Mouse (Mus musculus) kidney, adult 2 months (tissue): ENCODE measurements around the gene Bmper. TPM values are rescaled to one million over a fixed set of nuclear protein-coding genes. Genes with fewer than 3 reads are reported as not detected.

Source experiments
- DNase-seq: peaks from one replicate; pipeline ENCODE4 v3.0.0; 2021
- H3K27ac ChIP-seq: fragments of 200-500 bp; 2 replicates; pipeline ENCODE4 v1.5.1; 2012; ENCODE audit warnings: low read depth, low read length, control low read depth, inconsistent platforms; ENCODE audit not compliant: insufficient read depth
- H3K27me3 ChIP-seq: fragments of 200-500 bp; replicated peaks from 2 replicates; pipeline ENCODE4 v1.6.1; 2012; ENCODE audit warnings: mild to moderate bottlenecking, moderate library complexity, low read length, inconsistent platforms; ENCODE audit not compliant: control insufficient read depth, insufficient read depth
- H3K36me3 ChIP-seq: fragments of 200-500 bp; 2 replicates; pipeline ENCODE4 v1.6.1; 2012; ENCODE audit warnings: mild to moderate bottlenecking, moderate library complexity, low read length, inconsistent platforms; ENCODE audit not compliant: control insufficient read depth, insufficient read depth
- H3K4me1 ChIP-seq: fragments of 200-500 bp; 2 replicates; pipeline ENCODE4 v1.6.1; 2011; ENCODE audit warnings: low read length; ENCODE audit not compliant: control insufficient read depth, insufficient read depth
- H3K4me3 ChIP-seq: fragments of 200-500 bp; 2 replicates; pipeline ENCODE4 v1.5.1; 2011; ENCODE audit warnings: mild to moderate bottlenecking, low read depth, low read length, control low read depth; ENCODE audit not compliant: insufficient read depth
- CTCF ChIP-seq: fragments of 200-500 bp; conservative IDR thresholded peaks from 2 replicates; pipeline ENCODE4 v1.5.1; 2011; ENCODE audit warnings: low read depth, mild to moderate bottlenecking, control low read depth, low read length, moderate library complexity, mixed read lengths; ENCODE audit not compliant: insufficient read depth, insufficient read length
- POLR2A ChIP-seq: fragments of 200-500 bp; IDR thresholded peaks from one replicate; pipeline ENCODE4 v1.6.1; 2011; ENCODE audit warnings: low read depth, low read length, control low read depth
- WGBS: fragments of 180-500 bp; shearing (Covaris S2); methylation state at CpG from one replicate; pipeline ENCODE4 v1.1.7; 2018; 5-methylcytosine and 5-hydroxymethylcytosine counted together
- polyA plus RNA-seq: library from polyadenylated mRNA; depleted of rRNA; stranded (reverse); fragments of >200 nt; gene quantifications from 2 replicates; pipeline ENCODE4 v1.2.3, GENCODE M21; 2012

Bmper gene
- polyA plus RNA-seq, 1 experiment, result 0.27 TPM

DNA sequence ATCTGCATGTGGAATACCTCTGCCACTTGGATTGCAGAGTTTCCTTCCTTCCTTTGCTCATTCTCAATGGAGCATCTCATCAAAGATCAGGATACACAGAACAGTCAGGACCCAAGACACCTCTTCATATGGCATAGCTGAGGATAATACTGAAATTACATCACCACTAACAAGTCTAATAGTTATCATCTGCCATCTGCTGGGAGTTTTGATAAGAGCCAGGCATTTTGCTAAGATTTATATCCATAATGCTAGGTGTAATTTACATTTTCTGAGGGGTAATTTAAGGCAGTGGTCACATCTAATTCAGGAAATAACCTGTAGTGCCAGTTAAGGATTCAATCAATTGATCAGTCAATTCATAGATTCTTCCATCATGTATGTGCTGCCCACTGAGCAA is 145.2 kb downstream of the Bmper start:
- Histone ChIP-seq H3K4me3 (no peak overlapping the region), H3K36me3 (no peaks in the 10 kb centered on the region), H3K27me3 (no peaks in the 10 kb centered on the region), H3K27ac (no peak overlapping the region), H3K4me1 (no peaks in the 10 kb centered on the region)
- no peak for DNase-seq
- TF ChIP-seq CTCF (no peak), POLR2A (no peak)

DNA sequence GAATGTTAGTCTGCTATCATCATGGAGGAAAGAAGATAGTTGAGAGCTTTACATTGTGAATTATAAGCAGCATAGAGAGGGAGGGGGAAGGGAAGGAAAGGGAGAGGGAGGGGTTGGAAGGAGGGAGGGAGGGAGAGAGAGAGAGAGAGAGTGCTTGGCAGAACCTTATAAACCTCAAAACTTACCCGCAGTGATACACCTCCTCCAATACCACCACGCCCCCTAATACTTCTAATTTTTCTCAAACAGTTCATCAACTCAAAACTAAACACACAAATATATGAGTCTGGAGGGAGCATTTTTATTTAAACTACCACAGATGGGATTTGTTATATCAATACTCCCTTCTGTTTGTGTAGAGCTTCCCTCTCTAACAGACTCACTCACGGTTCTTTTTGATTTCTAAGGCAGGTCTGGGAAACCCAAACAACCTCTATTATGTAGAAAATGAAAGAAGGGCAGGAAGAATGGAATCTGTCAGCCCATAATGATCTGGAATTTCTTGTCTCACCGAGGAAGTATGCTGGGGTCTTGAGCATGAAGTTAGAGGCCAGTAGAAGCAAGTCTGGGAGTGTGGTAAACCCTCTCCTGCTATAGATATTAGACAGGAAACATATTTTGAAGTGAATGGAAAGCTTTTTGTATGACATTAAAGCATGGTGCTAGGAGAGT is 152.0 kb downstream of the Bmper start:
- Histone ChIP-seq H3K27me3 (no peaks in the 10 kb centered on the region), H3K27ac (no peak overlapping the region), H3K36me3 (no peaks in the 10 kb centered on the region), H3K4me3 (no peak overlapping the region), H3K4me1 (no peaks in the 10 kb centered on the region)
- DNase-seq, result no peak
- 72% methylated on average over 4 of the region's 4 CpGs for WGBS
- no peak for TF ChIP-seq POLR2A
- TF ChIP-seq CTCF, result no peak

DNA sequence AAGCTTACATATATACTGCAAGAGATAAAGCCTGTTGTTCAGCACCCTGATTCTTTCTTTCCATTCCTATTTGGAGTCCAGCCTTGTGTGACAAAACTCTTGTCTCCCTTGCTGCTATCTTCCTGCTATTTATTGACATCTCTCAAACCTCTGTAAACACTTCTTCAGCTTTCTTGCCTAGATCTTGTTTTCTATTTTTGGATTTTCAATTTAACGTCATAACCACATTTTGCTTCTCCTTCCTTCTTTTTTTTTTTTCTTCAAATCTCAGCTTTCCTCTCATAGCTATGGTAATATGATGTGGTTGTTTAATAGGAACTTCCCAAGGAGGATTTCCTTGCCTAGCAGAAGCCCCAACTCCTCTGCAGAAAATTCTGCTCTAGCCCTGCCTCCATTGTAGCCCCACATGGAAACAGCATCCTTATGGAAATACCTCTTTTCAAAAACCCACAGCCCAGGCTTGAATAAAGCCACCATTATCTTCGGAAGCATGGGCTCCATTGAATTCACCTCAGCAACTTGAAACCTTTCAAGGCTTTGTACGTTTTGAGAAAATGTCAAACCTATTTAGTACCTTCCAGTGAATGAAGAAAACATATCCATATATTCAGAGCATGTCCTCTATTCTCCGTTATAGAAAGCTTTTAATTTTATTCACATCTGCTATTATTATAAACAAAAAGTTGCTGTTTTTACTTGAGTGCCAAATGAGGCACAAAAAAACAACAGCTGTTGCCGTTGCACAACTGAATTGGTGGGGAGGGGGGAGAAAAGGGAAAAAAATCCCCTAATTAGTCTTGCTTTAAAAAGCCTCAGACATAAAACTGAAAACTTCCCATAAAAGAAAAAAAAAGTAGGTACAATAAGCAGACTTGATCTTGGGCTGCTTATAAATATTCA is 155.2 kb downstream of the Bmper start:
- no peak overlapping the region for H3K27ac ChIP-seq
- no peaks in the 10 kb centered on the region; the same call in 1 of the 2 replicates for H3K27me3 ChIP-seq
- WGBS, result 68% methylated on average over 5 of the region's 5 CpGs
- no peaks in the 10 kb centered on the region for H3K4me1 ChIP-seq
- TF ChIP-seq CTCF (no peak), POLR2A (no peak)
- no peak overlapping the region for H3K4me3 ChIP-seq
- DNase-seq, result no peak
- H3K36me3 ChIP-seq, result no peaks in the 10 kb centered on the region

DNA sequence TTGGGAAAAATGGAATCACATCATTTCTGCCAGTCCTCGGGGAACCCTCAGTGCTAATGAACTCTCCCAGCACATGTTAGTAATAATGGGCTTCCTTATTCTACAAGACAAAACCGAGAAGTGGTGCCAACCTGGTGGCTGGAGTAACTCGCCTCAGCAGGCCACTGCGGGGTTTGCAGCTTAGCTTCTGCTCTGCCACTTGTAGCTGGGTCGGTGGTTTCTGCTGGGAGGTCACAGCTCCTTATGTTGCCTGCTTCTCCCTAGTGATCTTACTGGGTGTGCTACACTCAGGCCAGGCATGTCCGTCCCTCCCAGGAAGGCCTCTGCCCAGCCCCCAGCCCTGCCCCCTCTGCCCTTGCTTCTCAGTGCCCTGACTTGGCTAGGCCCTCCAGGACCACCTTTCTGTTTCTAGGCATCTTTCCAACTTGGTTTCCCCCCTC is 155.9 kb downstream of the Bmper start:
- Histone ChIP-seq H3K4me1 (no peaks in the 10 kb centered on the region), H3K36me3 (no peaks in the 10 kb centered on the region), H3K4me3 (no peak overlapping the region), H3K27ac (no peak overlapping the region), H3K27me3 (no peaks in the 10 kb centered on the region; the same call in 1 of the 2 replicates)
- WGBS, result 41% methylated on average over 6 of the region's 6 CpGs
- no peak for TF ChIP-seq POLR2A
- TF ChIP-seq CTCF, result no peak
- peak; percentile 19 for DNase-seq

DNA sequence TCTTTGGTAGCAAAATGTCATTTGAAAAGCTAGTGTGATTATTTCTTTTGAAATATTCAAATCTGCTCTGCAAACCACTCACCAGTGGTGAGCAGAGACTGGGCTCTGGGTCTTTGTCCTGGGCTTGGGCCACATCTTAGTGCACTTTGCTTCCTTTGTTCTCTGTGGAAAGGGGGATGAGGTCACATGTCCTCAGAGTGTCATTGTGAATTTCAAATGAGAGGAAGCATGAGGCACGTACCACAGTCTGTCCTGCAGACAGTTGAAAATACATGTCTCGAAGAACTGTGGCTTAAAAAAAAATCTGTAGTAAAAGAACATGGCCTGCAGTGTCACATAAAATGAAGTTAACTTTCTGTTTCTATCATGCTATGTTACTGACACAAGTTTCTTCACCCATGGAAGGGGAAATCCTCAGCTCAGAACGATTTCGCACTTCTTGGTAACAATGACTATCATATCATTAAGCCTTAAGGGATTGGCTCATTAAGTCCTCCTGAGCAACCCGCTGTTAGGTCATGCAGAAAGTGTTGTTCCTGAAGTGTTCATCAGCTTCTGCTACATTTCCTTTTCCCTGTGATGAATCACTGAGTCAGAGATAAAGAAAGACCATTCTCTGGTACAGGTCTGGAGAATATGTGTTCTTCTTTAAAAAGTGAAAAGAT is 157.4 kb downstream of the Bmper start:
- 47% methylated on average over 5 of the region's 5 CpGs for WGBS
- Histone ChIP-seq H3K36me3 (no peaks in the 10 kb centered on the region), H3K4me1 (no peaks in the 10 kb centered on the region), H3K27me3 (no peaks in the 10 kb centered on the region; the same call in 1 of the 2 replicates), H3K27ac (no peak overlapping the region), H3K4me3 (no peak overlapping the region)
- TF ChIP-seq POLR2A, result no peak
- no peak for TF ChIP-seq CTCF
- DNase-seq, result no peak

DNA sequence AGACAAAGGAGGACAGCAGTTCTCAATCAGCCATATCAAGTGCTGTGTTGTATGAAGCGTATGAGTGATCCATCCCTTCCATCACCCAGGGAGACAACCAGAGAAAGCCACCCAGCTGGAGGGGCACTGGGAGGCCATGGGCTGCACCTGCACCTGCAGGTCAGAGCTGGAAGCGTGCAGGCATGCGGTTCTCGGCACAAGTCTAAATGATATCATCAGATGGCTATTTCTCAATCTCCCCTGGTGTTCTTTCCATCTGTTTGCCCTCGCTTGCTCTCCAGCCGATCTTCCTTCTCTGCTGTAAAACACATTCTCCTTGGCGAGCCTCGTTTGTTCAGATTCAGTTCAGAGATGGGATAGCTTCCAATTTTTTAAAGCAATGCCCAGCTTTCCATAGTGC is 160.4 kb downstream of the Bmper start:
- DNase-seq, result no peak
- Histone ChIP-seq H3K36me3 (no peaks in the 10 kb centered on the region), H3K4me1 (no peaks in the 10 kb centered on the region), H3K27ac (no peak overlapping the region), H3K4me3 (no peak overlapping the region), H3K27me3 (no peaks in the 10 kb centered on the region; the same call in 1 of the 2 replicates)
- TF ChIP-seq POLR2A (no peak), CTCF (no peak; the same call in 1 of the 2 replicates)
- 72% methylated on average over 8 of the region's 8 CpGs for WGBS
